Mouse (Mus musculus): ENCODE results near the gene Inpp5d.
A peak's percentile ranks its signal among the peaks of the same experiment; 100 is the strongest.
"Not testable (repeated sequence)": the region's sequence is repeated elsewhere in the genome, so short reads cannot be mapped to it uniquely, and the experiment has no call there.

Gene Inpp5d

GRCm38 (mm10) chr1:87658485-87658884 is 38.4 kb downstream of the Inpp5d start:
- no peak for DNase-seq (ENCODE audit: low spot score)

DNA sequence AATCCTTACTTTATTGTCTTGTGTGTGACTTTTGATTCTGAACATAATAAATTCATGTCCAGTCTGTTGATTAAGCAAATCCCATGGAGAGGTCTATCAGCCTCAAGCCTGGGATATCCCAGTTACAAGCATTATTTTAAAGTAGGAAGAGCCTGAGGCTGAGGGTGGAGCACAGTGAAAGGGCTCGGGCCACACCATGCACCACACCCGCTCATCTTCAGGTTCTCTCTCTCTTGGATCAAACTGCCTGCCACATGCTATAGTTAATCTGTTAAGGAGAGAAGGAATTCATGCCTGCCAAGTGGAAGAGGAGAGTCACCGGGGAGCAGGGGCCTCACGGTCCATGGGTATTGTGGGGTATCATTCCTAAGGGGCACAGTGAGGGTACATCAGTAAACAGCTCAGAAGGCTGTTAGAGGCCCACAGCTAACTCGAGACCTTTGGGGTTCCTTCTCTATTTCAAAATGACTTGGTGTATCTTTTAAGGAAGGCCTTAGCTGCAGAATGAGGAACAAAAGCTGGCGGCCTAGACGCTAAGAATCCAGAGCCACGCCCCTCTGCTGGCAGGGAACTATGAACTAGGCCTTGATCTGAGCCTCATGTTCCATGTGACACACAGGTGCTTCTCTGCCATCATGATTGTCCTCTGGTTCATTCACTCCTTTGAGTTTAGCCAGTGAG is 39.0 kb downstream of the Inpp5d start:
- DNase-seq (ENCODE audit: low spot score): peak; percentile 34

DNA sequence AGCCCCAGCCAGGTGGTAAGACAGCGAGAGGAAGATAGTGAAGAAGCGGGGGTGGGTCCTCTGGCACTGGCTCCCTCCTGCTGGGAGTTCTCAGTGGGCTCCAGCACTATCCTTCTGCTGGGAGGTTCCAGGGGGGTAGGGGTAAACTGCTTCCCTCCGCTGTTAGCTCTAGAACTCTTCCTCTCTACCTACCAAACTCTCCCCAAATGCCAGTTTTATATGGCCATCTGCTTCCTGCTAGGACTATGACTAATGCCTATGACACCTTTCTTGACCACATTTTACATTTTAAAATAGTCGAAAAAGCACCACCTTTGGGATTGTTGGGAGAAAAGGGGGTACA is 39.5 kb downstream of the Inpp5d start:
- DNase-seq (ENCODE audit: low spot score): no peak

DNA sequence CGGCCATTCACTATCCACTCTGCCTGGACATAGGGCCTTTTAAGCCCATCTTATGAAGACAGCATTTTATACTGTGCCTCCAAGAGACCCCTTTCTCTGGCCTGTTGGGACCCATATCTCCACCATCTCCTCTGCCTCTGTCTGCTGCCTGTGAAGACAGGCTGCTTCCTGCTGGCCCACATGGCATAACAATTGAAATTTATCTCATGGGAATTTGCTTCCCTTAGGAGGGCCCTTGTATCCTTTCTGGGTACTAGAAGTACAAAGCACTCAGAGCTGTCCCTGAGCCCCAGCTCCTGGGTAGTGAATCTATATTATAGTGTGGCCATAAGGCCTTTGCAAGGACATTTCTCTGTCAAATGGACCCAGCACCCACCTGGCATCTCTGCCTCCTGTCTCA is 40.6 kb downstream of the Inpp5d start:
- DNase-seq (ENCODE audit: low spot score): no peak

DNA sequence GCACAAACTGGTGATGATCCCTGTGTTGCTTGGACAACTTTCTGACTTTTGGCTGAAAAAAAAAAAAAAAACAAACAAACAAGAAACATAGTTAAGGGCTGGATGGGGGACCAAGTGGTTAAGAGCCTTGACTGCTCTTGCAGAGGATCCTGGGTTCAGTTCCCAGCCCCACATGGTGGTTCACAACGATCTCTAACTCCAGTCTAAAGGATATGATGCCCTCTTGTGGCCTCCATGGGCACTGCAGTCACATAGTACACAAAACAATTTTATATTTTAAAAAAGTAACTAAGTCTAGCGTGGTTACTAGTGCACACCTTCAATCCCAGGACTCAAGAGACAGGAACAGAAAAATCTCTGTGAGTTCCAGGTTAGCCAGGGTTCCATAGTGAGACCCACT is 43.9 kb downstream of the Inpp5d start:
- DNase-seq (ENCODE audit: low spot score): no peak

DNA sequence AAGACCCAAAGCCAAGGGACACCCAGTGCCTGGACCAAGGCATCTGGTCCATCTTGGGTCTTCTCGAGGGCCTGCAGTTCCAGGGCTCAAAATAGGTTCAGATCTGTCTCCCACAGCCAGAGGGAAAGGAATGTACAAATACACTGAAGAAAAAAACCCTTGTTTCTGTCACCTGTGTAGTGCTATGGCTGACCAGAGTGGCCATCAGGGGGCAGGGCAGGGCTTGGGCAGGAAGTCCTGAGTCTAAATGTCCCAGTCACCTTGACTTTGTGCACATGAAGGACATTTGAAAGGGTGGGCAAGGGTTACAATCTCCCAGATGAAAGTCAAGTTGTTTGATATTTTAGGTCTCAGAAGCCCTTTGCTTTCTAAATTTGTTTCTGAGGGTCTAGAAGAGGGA is 46.9 kb downstream of the Inpp5d start:
- no peak for DNase-seq (ENCODE audit: low spot score)

DNA sequence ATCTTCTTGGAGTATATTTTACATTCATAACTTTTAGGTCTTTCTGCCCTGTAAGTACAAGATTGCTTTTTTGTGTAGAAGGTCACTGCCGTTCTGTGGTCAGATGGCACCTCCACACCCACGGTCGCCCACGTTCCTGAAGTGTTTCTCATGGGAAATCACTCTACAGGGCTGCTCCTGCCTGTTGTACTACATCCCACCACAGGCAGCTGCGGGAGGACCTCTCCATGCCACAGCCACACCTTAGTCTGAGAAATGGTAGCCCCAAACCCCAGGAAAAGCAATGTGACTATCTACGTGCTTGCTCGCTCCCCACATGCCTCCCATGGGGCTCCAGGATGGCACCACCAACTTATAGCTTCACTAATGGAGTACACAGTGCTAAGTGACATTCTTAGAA is 48.2 kb downstream of the Inpp5d start:
- no peak for DNase-seq (ENCODE audit: low spot score)

- no peak for DNase-seq (ENCODE audit: low spot score)
Measured at GRCm38 (mm10) chr1:87671483-87671882, 51.4 kb downstream of the Inpp5d start.

DNA sequence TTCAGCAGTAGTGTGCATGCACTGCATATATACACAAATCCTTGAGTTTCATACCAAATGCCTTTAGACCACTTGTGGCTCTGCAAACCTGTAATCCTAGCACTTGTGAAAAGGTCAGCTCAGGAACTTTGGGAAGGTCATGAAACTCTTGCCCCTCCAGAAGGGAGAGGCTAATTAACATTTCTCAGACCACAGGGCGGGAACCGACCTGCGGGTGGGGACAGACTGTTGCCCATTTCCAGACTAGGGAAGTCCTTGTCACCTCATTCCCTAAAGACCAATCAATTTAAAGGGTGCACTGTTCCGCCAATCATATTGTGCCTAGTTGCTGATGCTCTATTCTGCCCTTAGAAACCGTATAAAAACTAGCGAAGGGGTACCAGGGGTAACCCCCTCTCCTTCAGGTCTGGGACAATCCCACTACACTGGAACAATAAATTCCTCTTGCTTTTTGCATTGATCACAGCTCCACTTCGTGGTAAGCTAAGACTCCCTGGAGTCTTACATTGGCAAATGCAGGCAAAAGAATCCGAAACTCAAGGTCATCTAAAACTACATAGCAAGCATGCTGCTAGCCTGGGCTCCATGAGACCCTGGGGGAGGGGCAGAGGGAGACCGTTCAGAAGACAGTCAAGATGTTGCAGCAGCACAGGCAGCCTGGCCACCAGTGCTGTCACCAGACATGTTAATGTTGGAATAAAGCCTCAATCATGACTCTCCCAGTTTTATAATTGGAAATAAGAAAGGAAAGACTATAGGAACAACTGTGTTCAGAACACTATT is 53.9 kb downstream of the Inpp5d start:
- DNase-seq (ENCODE audit: low spot score): no peak

DNA sequence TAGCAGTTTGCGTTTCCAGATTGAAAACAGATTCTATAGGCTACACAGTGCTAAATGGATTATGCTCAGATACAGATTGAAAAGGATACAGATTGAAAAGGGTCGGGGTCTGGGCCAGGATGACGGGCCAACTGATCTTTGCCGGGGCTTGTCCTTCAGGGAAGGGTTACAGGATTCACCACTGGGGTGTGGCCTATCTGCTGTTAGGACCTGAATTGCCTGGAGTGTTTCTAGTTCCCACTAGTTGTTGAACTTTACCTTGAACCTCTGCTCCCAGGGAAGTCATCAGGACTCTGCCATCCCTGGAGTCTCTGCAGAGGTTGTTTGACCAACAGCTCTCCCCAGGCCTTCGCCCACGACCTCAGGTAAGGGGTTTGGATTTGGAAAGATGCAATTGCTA is 55.9 kb downstream of the Inpp5d start:
- no peak for DNase-seq (ENCODE audit: low spot score)

GRCm38 (mm10) chr1:87679089-87679488 is 59.0 kb downstream of the Inpp5d start:
- DNase-seq (ENCODE audit: low spot score): no peak

GRCm38 (mm10) chr1:87680950-87681349 is 60.8 kb downstream of the Inpp5d start:
- DNase-seq (ENCODE audit: low spot score): no peak

DNA sequence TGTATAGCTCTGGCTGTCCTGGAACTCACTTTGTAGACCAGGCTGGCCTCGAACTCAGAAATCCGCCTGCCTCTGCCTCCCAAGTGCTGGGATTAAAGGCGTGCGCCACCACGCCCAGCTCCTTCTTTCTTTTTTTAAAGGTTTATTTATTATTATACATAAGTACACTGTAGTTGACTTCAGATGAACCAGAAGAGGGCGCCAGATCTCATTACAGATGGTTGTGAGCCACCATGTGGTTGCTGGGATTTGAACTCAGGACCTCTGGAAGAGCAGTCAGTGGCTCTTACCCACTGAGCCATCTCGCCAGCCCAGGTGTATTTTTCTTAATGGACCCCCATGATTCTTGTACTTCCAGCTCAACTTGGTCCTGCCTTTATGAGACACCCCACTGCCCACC is 62.4 kb downstream of the Inpp5d start:
- not testable (repeated sequence) for DNase-seq (ENCODE audit: low spot score)

DNA sequence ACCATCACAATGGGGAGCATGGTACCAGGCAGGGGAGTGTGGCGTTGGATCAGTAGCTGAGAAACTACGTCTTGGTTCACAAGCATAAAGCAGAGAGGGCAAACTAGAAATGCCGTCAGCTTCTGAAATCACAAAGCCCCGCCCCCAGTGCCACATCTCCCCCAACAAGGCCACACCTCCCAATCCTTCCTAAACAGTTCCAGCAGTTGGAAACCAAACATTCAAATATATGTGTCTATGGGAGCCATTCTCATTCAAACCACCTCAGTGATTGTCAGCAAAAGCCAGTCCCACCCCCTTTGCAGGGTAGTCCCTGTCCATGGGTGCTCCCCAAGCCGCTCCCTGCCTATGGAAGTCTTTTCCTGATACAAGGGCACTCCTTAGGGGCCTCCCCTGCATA is 64.0 kb downstream of the Inpp5d start:
- no peak for DNase-seq (ENCODE audit: low spot score)

DNA sequence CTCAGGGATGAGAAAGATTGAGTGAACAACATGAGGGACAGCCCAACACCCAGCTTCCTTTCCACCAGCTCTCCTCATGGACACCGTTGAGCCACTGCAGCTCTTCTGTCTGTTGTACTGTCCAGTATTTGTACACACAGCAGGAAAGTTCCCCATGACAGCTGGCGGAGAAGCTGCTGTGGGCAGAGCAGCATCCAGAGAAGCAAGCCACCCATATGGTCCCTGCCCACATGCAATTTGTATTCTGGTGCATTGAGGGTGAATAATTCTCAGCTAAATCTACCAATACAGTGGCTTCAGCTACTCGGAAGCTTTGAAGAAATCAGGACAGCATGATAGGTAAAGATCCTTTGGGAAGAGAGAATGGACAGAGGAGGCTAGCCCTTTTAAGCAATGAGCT is 64.7 kb downstream of the Inpp5d start:
- no peak for DNase-seq (ENCODE audit: low spot score)

GRCm38 (mm10) chr1:87686351-87686750 is 66.2 kb downstream of the Inpp5d start:
- no peak for DNase-seq (ENCODE audit: low spot score)

- DNase-seq (ENCODE audit: low spot score): no peak
Measured at GRCm38 (mm10) chr1:87687009-87687408, 66.9 kb downstream of the Inpp5d start.

DNA sequence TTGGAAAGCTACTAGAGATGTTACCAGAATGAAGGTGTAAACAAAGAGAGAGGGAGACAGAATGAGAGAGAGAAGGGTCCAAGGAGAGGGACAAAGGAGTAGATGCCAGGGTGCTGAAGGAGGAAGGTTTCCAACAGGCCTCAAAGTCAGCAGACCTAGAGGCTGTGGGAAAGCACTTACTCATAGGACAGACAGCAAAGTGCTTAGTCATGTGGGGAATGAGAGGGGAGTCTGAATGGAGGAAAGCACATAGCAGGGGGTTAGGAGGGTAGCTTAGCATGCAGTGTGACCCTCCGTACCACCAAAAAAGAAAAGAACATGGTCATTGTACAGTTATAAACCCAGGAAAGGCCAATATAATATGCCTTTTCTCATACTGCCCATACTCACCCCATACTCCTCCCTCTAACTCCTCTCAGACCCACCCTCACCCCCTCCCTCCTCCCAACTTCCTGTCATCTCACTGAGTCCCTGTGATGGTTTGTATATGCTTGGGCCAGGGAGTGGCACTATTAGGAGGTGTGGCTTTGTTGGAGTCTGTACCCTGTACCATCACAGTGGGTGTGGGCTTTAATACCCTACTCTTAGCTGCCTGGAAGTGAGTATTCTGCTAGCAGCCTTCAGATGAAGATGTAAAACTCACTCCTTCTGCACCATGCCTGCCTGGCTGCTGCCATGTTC is 69.7 kb downstream of the Inpp5d start:
- DNase-seq (ENCODE audit: low spot score): no peak

- peak; percentile 54 for DNase-seq (ENCODE audit: low spot score)
Measured at GRCm38 (mm10) chr1:87696358-87696757, 76.2 kb downstream of the Inpp5d start.

- DNase-seq (ENCODE audit: low spot score): no peak
Measured at GRCm38 (mm10) chr1:87698010-87698409, 77.9 kb downstream of the Inpp5d start.

DNA sequence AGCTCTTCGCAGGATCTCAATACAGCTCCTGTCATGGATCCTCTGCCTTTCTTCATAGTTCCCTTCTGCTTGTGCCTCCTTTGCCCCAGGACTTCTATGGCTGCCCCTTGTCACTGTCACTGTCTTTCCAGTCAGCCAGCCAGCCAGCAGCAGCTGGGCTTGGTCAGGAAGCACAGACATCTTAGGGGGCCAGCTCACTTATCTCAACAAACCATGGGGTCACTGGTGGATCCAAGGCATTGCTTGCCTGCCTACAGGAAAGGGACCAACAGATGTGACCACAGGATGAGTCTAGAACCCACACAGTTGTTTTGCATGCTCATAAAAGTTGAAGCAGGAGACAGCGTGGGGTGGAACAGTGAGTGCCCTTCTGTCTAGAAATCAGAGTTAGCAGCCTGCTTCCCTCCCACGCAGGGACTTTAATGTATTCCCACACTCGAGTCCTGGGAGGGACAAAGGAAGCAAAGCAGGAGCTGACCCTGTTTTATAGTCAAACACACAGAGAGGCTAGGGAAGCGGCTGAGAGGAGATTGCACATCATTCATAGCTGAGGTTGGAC is 79.9 kb downstream of the Inpp5d start:
- DNase-seq (ENCODE audit: low spot score): no peak

DNA sequence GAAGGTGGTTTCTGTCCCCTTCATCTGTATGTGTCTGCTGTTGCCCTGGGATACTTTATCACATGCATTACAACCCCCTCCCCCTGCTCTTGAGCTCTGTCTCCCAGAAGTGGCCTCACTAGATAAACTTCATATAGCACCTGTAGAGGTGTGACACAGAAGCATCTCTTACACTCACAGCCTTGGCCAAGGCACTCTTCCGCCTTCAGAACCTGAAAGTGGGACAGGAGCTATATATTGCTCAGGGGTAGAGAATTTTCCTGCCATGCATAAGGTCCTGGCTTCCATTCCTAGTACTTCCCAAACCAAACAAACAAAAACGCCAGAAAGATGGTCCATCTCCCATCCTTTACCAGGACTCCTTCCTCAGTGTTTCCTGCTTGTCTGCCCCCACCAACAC is 84.1 kb downstream of the Inpp5d start:
- DNase-seq (ENCODE audit: low spot score): no peak

GRCm38 (mm10) chr1:87706361-87706760 is 86.2 kb downstream of the Inpp5d start:
- peak; percentile 38 for DNase-seq (ENCODE audit: low spot score)

Data from spleen, adult 12 weeks (tissue).